Mouse (Mus musculus) embryonic facial prominence, embryonic 15.5 days (tissue): ENCODE measurements around the gene Mei1. TPM values are rescaled to one million over a fixed set of nuclear protein-coding genes. Genes with fewer than 3 reads are reported as not detected.

ENCODE experiments used
- ATAC-seq: fragments of 200-750 bp; cut with Nextera tagmentation; 2 replicates; pipeline ENCODE4 v1.8.0; 2017; ENCODE audit warnings: low read depth, moderate TSS enrichment; ENCODE audit not compliant: insufficient number of reproducible peaks, low FRiP score, low TSS enrichment
- H3K27ac ChIP-seq: fragments of 300-500 bp; sonication (generic); replicated peaks from 2 replicates; pipeline ENCODE4 v1.5.1; 2015; ENCODE audit warnings: mild to moderate bottlenecking, inconsistent platforms
- H3K27me3 ChIP-seq: fragments of 300-500 bp; sonication (generic); 2 replicates; pipeline ENCODE4 v1.6.1; 2015; ENCODE audit warnings: inconsistent platforms
- H3K36me3 ChIP-seq: fragments of 300-500 bp; sonication (generic); 2 replicates; pipeline ENCODE4 v1.6.1; 2015; ENCODE audit warnings: mild to moderate bottlenecking, inconsistent platforms
- H3K4me1 ChIP-seq: fragments of 300-500 bp; sonication (generic); 2 replicates; pipeline ENCODE4 v1.6.1; 2015; ENCODE audit warnings: inconsistent platforms
- H3K4me2 ChIP-seq: fragments of 300-500 bp; sonication (generic); replicated peaks from 2 replicates; pipeline ENCODE4 v1.6.1; 2015; ENCODE audit warnings: mild to moderate bottlenecking, inconsistent platforms
- H3K4me3 ChIP-seq: fragments of 300-500 bp; sonication (generic); replicated peaks from 2 replicates; pipeline ENCODE4 v1.5.1; 2015; ENCODE audit warnings: mild to moderate bottlenecking, inconsistent platforms
- H3K9ac ChIP-seq: fragments of 300-500 bp; sonication (generic); 2 replicates; pipeline ENCODE4 v1.6.1; 2015; ENCODE audit warnings: inconsistent platforms
- H3K9me3 ChIP-seq: fragments of 300-500 bp; sonication (generic); replicated peaks from 2 replicates; pipeline ENCODE4 v1.6.1; 2016; ENCODE audit warnings: inconsistent platforms
- WGBS: fragments of 180-500 bp; shearing (Covaris S2); methylation state at CpG from one replicate; pipeline ENCODE4 v1.1.7; 2015; 5-methylcytosine and 5-hydroxymethylcytosine counted together
- polyA plus RNA-seq: library from polyadenylated mRNA; unstranded; fragments of >200 nt; fragmentation: Nextera tagmentation; extraction: Ambion mirVana; gene quantifications from 2 replicates; pipeline ENCODE4 v1.2.1, GENCODE M21; 2015

The Mei1 gene
- polyA plus RNA-seq, 1 experiment from 2014 or later, result 0.11 TPM

GRCm38 (mm10) chr15:82165332-82166239 is 95.8 kb downstream of the Mei1 start:
- no peaks in the 10 kb centered on the region for H3K27me3 ChIP-seq
- 45% methylated on average over 8 of the region's 8 CpGs for WGBS
- H3K4me1 ChIP-seq, result peaks cover 51% of the 10 kb centered on the region
- peaks cover 10% of the 10 kb centered on the region for H3K36me3 ChIP-seq
- no peak overlapping the region for H3K4me3 ChIP-seq
- ATAC-seq, result no peak
- H3K9me3 ChIP-seq, result no peaks in the 10 kb centered on the region
- H3K4me2 ChIP-seq, result peak overlapping the region; percentile 22; the same call in 1 of the 2 replicates
- peak overlapping the region; percentile 78 for H3K27ac ChIP-seq
- no peak overlapping the region for H3K9ac ChIP-seq

GRCm38 (mm10) chr15:82166240-82167100 is 96.7 kb downstream of the Mei1 start:
- H3K36me3 ChIP-seq, result peaks cover 19% of the 10 kb centered on the region
- no peaks in the 10 kb centered on the region for H3K27me3 ChIP-seq
- H3K9ac ChIP-seq, result no peak overlapping the region
- H3K4me2 ChIP-seq, result peak overlapping the region; percentile 22
- WGBS, result 51% methylated on average over 22 of the region's 22 CpGs
- H3K9me3 ChIP-seq, result no peaks in the 10 kb centered on the region
- H3K4me1 ChIP-seq, result peaks cover 42% of the 10 kb centered on the region
- no peak overlapping the region for H3K4me3 ChIP-seq
- no peak for ATAC-seq
- H3K27ac ChIP-seq, result peak overlapping the region; percentile 78

GRCm38 (mm10) chr15:82167201-82168168 is 97.7 kb downstream of the Mei1 start:
- no peaks in the 10 kb centered on the region for H3K9me3 ChIP-seq
- peak overlapping the region; percentile 78 for H3K27ac ChIP-seq
- H3K36me3 ChIP-seq, result peaks cover 29% of the 10 kb centered on the region
- no peak overlapping the region for H3K9ac ChIP-seq
- peaks cover 39% of the 10 kb centered on the region for H3K4me1 ChIP-seq
- H3K27me3 ChIP-seq, result no peaks in the 10 kb centered on the region
- no peak overlapping the region; the same call in 1 of the 2 replicates for H3K4me2 ChIP-seq
- ATAC-seq, result no peak
- 55% methylated on average over 23 of the region's 23 CpGs for WGBS
- no peak overlapping the region for H3K4me3 ChIP-seq

DNA sequence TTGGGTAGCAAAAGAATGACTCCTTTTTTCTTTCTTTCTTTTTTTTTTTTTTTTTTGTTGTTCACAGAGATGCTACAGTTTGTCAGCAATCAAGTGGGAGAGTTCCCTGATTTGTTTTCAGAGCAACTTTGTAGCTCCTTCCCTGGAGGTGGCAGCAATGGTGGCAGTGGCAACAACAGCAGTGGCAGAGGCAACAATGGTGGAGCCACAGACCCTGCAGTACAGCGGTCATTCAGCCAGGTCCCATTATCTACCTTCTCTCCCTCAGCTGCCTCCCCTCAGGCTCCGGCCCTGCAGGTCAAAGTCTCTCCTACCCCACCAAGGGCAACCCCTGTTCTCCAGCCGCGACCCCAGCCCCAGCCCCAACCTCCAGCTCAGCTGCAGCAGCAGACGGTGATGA is 99.9 kb downstream of the Mei1 start:
- no peak overlapping the region for H3K4me2 ChIP-seq
- H3K4me3 ChIP-seq, result no peak overlapping the region
- 82% methylated on average over 5 of the region's 5 CpGs for WGBS
- no peaks in the 10 kb centered on the region for H3K9me3 ChIP-seq
- no peak overlapping the region for H3K9ac ChIP-seq
- no peak overlapping the region for H3K27ac ChIP-seq
- peaks cover 28% of the 10 kb centered on the region for H3K4me1 ChIP-seq
- H3K36me3 ChIP-seq, result peaks cover 48% of the 10 kb centered on the region
- no peaks in the 10 kb centered on the region for H3K27me3 ChIP-seq
- ATAC-seq, result no peak

DNA sequence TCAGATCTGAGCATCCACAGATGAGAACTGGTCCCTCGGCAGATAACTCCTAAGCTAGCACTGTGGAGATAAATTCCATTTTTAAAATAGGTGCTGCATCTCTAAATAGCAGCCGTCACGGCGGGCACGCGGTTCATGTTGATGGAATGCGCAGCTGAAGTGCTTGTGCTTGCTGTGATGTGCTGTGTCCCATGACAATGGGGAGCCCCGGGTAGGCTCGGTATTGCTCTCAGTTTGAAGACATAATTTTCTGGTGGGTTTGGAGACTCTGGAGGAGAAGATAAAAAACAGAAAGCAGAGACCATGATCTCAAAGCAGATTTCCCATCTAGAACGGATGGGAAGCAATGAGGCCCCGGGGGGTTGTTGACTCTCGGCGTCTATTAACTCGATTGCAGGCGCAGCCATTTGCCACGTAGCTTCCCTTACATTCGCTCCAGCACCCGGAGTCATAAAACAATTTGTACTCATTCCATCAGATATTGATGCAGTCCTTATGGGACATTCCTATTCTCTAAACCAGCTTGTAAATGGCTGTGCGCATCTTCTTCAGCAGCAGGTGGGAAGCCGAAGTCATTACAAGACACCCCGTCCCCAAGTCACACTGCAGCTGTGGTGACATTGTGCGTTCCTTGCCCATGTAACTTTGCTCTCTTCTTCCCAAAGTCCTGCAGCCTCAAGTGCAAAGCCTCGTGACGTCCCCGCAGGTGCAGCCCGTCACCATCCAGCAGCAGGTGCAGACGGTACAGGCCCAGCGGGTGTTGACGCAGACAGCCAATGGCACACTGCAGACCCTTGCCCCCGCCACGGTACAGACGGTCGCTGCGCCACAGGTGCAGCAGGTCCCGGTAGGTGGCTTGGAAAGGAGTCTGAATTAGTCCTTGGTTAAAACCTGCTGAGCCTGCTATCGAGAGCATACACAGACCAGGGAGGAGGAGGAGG is 100.9 kb downstream of the Mei1 start:
- Histone ChIP-seq H3K4me1 (peaks cover 24% of the 10 kb centered on the region), H3K4me2 (no peak overlapping the region), H3K9me3 (no peaks in the 10 kb centered on the region), H3K9ac (no peak overlapping the region), H3K27me3 (no peaks in the 10 kb centered on the region), H3K4me3 (no peak overlapping the region), H3K36me3 (peaks cover 58% of the 10 kb centered on the region), H3K27ac (no peak overlapping the region)
- 77% methylated on average over 36 of the region's 36 CpGs for WGBS
- ATAC-seq, result no peak

DNA sequence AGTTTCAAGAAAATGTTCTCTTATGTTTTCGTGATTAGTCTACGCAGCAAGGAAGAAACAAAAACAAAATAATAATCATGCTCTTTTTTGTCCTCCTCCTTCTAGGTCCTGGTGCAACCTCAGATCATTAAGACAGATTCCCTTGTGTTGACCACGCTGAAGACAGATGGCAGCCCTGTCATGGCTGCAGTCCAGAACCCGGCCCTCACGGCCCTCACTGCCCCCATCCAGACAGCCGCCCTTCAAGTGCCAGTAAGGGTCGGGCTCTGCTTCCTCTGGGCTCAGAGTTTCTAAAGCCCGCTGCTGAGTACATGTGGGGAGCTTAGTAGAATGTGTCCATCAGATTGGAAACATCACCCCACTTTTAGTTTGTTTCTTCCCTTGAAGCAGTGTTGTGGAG is 102.9 kb downstream of the Mei1 start:
- no peak for ATAC-seq
- Histone ChIP-seq H3K27ac (no peak overlapping the region), H3K9me3 (no peaks in the 10 kb centered on the region), H3K36me3 (peaks cover 77% of the 10 kb centered on the region), H3K27me3 (no peaks in the 10 kb centered on the region), H3K4me3 (no peak overlapping the region), H3K4me2 (no peak overlapping the region), H3K4me1 (peaks cover 5% of the 10 kb centered on the region; the same call in 1 of the 2 replicates), H3K9ac (no peak overlapping the region)
- 84% methylated on average over 8 of the region's 8 CpGs for WGBS

GRCm38 (mm10) chr15:82175091-82175490 is 105.3 kb downstream of the Mei1 start:
- no peak for ATAC-seq
- no peak overlapping the region for H3K27ac ChIP-seq
- 94% methylated on average over 9 of the region's 9 CpGs for WGBS
- no peak overlapping the region for H3K4me2 ChIP-seq
- H3K4me1 ChIP-seq, result no peaks in the 10 kb centered on the region
- H3K9ac ChIP-seq, result no peak overlapping the region
- peaks cover 96% of the 10 kb centered on the region for H3K36me3 ChIP-seq
- H3K27me3 ChIP-seq, result no peaks in the 10 kb centered on the region
- H3K4me3 ChIP-seq, result no peak overlapping the region
- no peaks in the 10 kb centered on the region for H3K9me3 ChIP-seq

Other genes with a start within 250 kb of the Mei1 start
- 31.4 and 33.8 TPM in 2 replicates for gene Tob2, start 211.2 kb upstream of the Mei1 start, polyA plus RNA-seq
- gene Phf5a, start 198.1 kb upstream of the Mei1 start, polyA plus RNA-seq, result 133 and 145 TPM in 2 replicates
- gene Aco2, start 197.7 kb upstream of the Mei1 start, polyA plus RNA-seq, result 156 and 164 TPM in 2 replicates
- 64.2 and 65.3 TPM in 2 replicates for gene Polr3h, start 143.8 kb upstream of the Mei1 start, polyA plus RNA-seq
- 17.5 and 19.3 TPM in 2 replicates for gene Csdc2, start 133.2 kb upstream of the Mei1 start, polyA plus RNA-seq
- 35.9 and 39.6 TPM in 2 replicates for gene Pmm1, start 109.1 kb upstream of the Mei1 start, polyA plus RNA-seq
- gene 1700029P11Rik, start 89.5 kb upstream of the Mei1 start, polyA plus RNA-seq, result not detected in 2 replicates
- 75.5 and 82.1 TPM in 2 replicates for gene Xrcc6, start 82.2 kb upstream of the Mei1 start, polyA plus RNA-seq
- 29.3 and 29.8 TPM in 2 replicates for gene Desi1, start 36.1 kb upstream of the Mei1 start, polyA plus RNA-seq
- 246 and 260 TPM in 2 replicates for gene Snu13, start 22.4 kb upstream of the Mei1 start, polyA plus RNA-seq
- gene 4930407I10Rik, start 10.8 kb upstream of the Mei1 start, polyA plus RNA-seq, result not detected in 2 replicates
- 27.6 and 31.1 TPM in 2 replicates for gene Ccdc134, start 57.9 kb downstream of the Mei1 start, polyA plus RNA-seq
- gene Srebf2, start 77.2 kb downstream of the Mei1 start, polyA plus RNA-seq, result 159 and 162 TPM in 2 replicates
- gene Shisa8, start 142.8 kb downstream of the Mei1 start, polyA plus RNA-seq, result 1.5 and 2.9 TPM in 2 replicates
- gene Tnfrsf13c, start 154.4 kb downstream of the Mei1 start, polyA plus RNA-seq, result 0.58 and 0.61 TPM in 2 replicates
- 57.7 and 60.9 TPM in 2 replicates for gene Cenpm, start 174.8 kb downstream of the Mei1 start, polyA plus RNA-seq
- gene 1500009C09Rik, start 182.4 kb downstream of the Mei1 start, polyA plus RNA-seq, result not detected in 2 replicates
- 17.1 and 18.7 TPM in 2 replicates for gene Sept3, start 204.9 kb downstream of the Mei1 start, polyA plus RNA-seq
- gene Wbp2nl, start 229.0 kb downstream of the Mei1 start, polyA plus RNA-seq, result 0.20 TPM in 1 of 2 replicates, not detected in the other